ENCODE assay signal across 8 mouse cellular contexts in the genomic region with DNA sequence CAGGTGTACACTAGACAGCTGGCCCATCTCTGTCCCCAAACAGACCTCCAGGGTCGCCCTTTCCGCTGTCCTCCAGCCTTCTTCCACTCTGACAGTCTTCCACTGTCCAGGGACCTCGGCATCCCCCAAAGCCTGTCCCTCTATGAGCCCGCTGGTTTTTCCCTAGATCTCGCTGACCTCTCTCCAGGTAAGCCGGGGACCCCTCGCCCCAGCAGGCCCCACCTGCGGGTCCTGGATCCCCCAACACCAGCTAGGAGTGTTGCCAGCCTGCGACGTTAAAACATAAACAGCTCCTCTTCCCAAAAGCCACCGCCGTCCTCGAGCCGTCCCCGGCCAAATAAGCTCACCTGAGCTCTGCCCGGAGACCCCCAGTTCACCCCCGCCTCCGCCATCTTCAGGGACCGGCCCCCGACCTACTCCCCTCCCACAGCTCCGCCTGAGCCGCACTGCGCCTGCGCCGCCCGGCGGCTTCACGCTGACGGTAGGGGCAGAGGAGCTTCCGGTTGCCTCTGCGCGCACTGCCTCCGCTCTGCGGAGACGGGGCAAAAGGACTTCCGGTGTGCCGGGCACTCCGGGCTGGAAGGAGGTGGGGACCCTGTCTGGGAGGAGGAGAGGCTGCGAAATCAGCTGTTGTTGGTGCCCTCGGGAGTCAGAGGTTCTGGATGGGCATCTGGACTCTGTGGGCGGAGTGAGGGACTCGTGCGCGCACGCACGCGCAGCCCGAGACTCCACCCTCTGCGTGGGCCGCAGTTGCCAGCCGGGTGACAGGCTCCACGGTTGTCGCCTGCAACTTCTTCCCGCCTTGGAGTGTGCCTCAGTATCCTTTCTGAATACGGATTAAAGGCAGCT. TPM values are rescaled to one million over a fixed set of nuclear protein-coding genes. Genes with fewer than 3 reads are reported as not detected.
DNase-seq lines count a peak whose midpoint lies in the region; ATAC-seq and TF ChIP-seq lines count a peak whose summit lies in the region.

No protein-coding gene starts in this region.

- TF ChIP-seq CTCF in heart, adult 2 months (IDR thresholded peaks at IDR 0.05): peak; percentile 34

- TF ChIP-seq EP300 in heart, adult 2 months (IDR thresholded peaks at IDR 0.05; ENCODE audit: insufficient read depth, low read depth, low read length): 0 out of 2 replicates have a peak, but pooled peaks have one; percentile 56

- no peaks in the 10 kb centered on the region for H3K79me2 ChIP-seq in heart, adult 2 months (replicated peaks; ENCODE audit: control insufficient read depth, insufficient read depth, low read length)

- TF ChIP-seq POLR2A in heart, adult 2 months (IDR thresholded peaks at IDR 0.05; ENCODE audit: insufficient read depth, low read depth, low read length): peak; percentile 89

- H3K9me3 ChIP-seq in embryonic facial prominence, embryonic 13.5 days: no peaks in the 10 kb centered on the region
- H3K9me3 ChIP-seq in limb, embryonic 13.5 days: no peaks in the 10 kb centered on the region
- no peaks in the 10 kb centered on the region for H3K9me3 ChIP-seq in midbrain, embryonic 16.5 days (replicated peaks; ENCODE audit: control insufficient read depth, low read length, poor library complexity, severe bottlenecking)

- H3K4me1 ChIP-seq in embryonic facial prominence, embryonic 13.5 days: peaks cover 31% of the 10 kb centered on the region
- peaks cover 3% of the 10 kb centered on the region for H3K4me1 ChIP-seq in heart, adult 2 months (ENCODE audit: control insufficient read depth, insufficient read depth, low read length)
- H3K4me1 ChIP-seq in limb, embryonic 13.5 days: peaks cover 19% of the 10 kb centered on the region
- peaks cover 20% of the 10 kb centered on the region for H3K4me1 ChIP-seq in midbrain, embryonic 16.5 days (ENCODE audit: control insufficient read depth, insufficient read depth, low read length)

- peak; percentile 97 for ATAC-seq in embryonic facial prominence, embryonic 13.5 days (ENCODE audit: insufficient number of reproducible peaks, insufficient read depth, low FRiP score, low TSS enrichment, low read depth)
- peak; percentile 97 for ATAC-seq in limb, embryonic 13.5 days (ENCODE audit: low FRiP score, low read depth)
- ATAC-seq in midbrain, embryonic 16.5 days: peak; percentile 99

- H3K36me3 ChIP-seq in embryonic facial prominence, embryonic 13.5 days: peaks cover 5% of the 10 kb centered on the region; the same call in 1 of the 2 replicates
- no peaks in the 10 kb centered on the region; the same call in 1 of the 2 replicates for H3K36me3 ChIP-seq in heart, adult 2 months (ENCODE audit: control insufficient read depth, insufficient read depth, low read length)
- H3K36me3 ChIP-seq in limb, embryonic 13.5 days: no peaks in the 10 kb centered on the region
- H3K36me3 ChIP-seq in midbrain, embryonic 16.5 days (ENCODE audit: control insufficient read depth, insufficient read depth, low read length): no peaks in the 10 kb centered on the region

- WGBS in embryonic facial prominence, embryonic 13.5 days: under 1% methylated on average over 55 of the region's 55 CpGs
- under 1% methylated on average over 55 of the region's 55 CpGs for WGBS in heart, adult 2 months
- under 1% methylated on average over 55 of the region's 55 CpGs for WGBS in limb, embryonic 13.5 days
- WGBS in midbrain, embryonic 16.5 days: under 1% methylated on average over 55 of the region's 55 CpGs

- peak overlapping the region; percentile 85 for H3K27ac ChIP-seq in embryonic facial prominence, embryonic 13.5 days
- H3K27ac ChIP-seq in heart, adult 2 months: peak overlapping the region; percentile 96
- H3K27ac ChIP-seq in limb, embryonic 13.5 days: peak overlapping the region; percentile 72
- H3K27ac ChIP-seq in midbrain, embryonic 16.5 days (ENCODE audit: low read length): peak overlapping the region; percentile 90

- intact Hi-C loops in heart, adult 2 months (cut with DNase I): loop anchor here (2.0 to 5.0 kb wide), 3 partner anchors 103 to 240 kb away; partner anchors contain the start of genes Ccdc93 and Ddx18

- peak overlapping the region; percentile 84 for H3K9ac ChIP-seq in embryonic facial prominence, embryonic 13.5 days
- peak overlapping the region; percentile 65 for H3K9ac ChIP-seq in heart, adult 2 months (ENCODE audit: low read depth, low read length)
- peak overlapping the region; percentile 86 for H3K9ac ChIP-seq in limb, embryonic 13.5 days
- H3K9ac ChIP-seq in midbrain, embryonic 16.5 days (ENCODE audit: low read depth, low read length): peak overlapping the region; percentile 86

- no peaks in the 10 kb centered on the region for H3K27me3 ChIP-seq in embryonic facial prominence, embryonic 13.5 days
- H3K27me3 ChIP-seq in heart, adult 2 months (ENCODE audit: control insufficient read depth, insufficient read depth, low read length): no peaks in the 10 kb centered on the region
- H3K27me3 ChIP-seq in limb, embryonic 13.5 days: no peaks in the 10 kb centered on the region
- no peaks in the 10 kb centered on the region for H3K27me3 ChIP-seq in midbrain, embryonic 16.5 days (ENCODE audit: control insufficient read depth, insufficient read depth, low read depth, low read length)

- peak overlapping the region; percentile 77 for H3K4me3 ChIP-seq in embryonic facial prominence, embryonic 13.5 days
- peak overlapping the region; percentile 76 for H3K4me3 ChIP-seq in heart, adult 2 months
- peak overlapping the region; percentile 85 for H3K4me3 ChIP-seq in limb, embryonic 13.5 days
- H3K4me3 ChIP-seq in midbrain, embryonic 16.5 days (ENCODE audit: low read depth, low read length): peak overlapping the region; percentile 65

- DNase-seq in 3134 (ENCODE audit: extremely low read depth, insufficient read length, low spot score): peak; percentile 98
- DNase-seq in adrenal gland, postnatal 36 days: peak; percentile 97
- peak; percentile 96 for DNase-seq in heart, adult 2 months
- DNase-seq in kidney, adult 8-10 months: peak; percentile 88 to 93
- peak; percentile 86 to 92 for DNase-seq in spleen, postnatal 10 days (ENCODE audit: low spot score in 2 of 2)

- peak overlapping the region; percentile 79 for H3K4me2 ChIP-seq in embryonic facial prominence, embryonic 13.5 days
- peak overlapping the region; percentile 86 for H3K4me2 ChIP-seq in limb, embryonic 13.5 days (replicated peaks)
- peak overlapping the region; percentile 86 for H3K4me2 ChIP-seq in midbrain, embryonic 16.5 days (ENCODE audit: low read length)

RNA-seq across cellular contexts. Expression of gene Insig2, which starts 4.8 kb away (rescaled TPM):
- total RNA-seq in adrenal gland, postnatal 36 days (2021): 10 to 100 TPM; 47.3 to 47.5 TPM
- polyA plus RNA-seq in embryonic facial prominence, embryonic 13.5 days (2015; fragmentation: Nextera tagmentation; extraction: Ambion mirVana): 34.7 and 40.6 TPM in 2 replicates
- 10 to 100 TPM; 55.0 to 69.5 TPM for total RNA-seq in heart, adult 2 months (2021)
- polyA plus RNA-seq in heart, adult 2 months (2012; rRNA removed): 42.5 and 76.5 TPM in 2 replicates
- 30.6 and 33.0 TPM in 2 replicates for polyA plus RNA-seq in limb, embryonic 13.5 days (2015; fragmentation: Nextera tagmentation; extraction: Ambion mirVana)
- polyA plus RNA-seq in midbrain, embryonic 16.5 days (2015; fragmentation: Nextera tagmentation; extraction: Ambion mirVana): 44.5 and 49.9 TPM in 2 replicates

Comparison
In these comparisons a context has a peak if more than half of its experiments do, and no peak if none do; other contexts are left out.
1. Peak in every context shown above with its lines: DNase-seq, ATAC-seq, H3K4me3 ChIP-seq and H3K27ac ChIP-seq.